Mouse (Mus musculus) cerebellum, adult 2 months (tissue): ENCODE results near the gene Ebf1.

Source experiments
- CTCF ChIP-seq: fragments of 200-500 bp; IDR thresholded peaks from 2 replicates; pipeline ENCODE4 v1.5.1; 2011; ENCODE audit warnings: low read depth, mild to moderate bottlenecking, control low read depth, low read length, moderate library complexity, borderline replicate concordance; ENCODE audit not compliant: insufficient read depth
- POLR2A ChIP-seq: fragments of 200-500 bp; IDR thresholded peaks from 2 replicates; pipeline ENCODE4 v1.6.1; 2011; ENCODE audit warnings: low read length, control low read depth, borderline replicate concordance; ENCODE audit not compliant: insufficient read depth

DNA sequence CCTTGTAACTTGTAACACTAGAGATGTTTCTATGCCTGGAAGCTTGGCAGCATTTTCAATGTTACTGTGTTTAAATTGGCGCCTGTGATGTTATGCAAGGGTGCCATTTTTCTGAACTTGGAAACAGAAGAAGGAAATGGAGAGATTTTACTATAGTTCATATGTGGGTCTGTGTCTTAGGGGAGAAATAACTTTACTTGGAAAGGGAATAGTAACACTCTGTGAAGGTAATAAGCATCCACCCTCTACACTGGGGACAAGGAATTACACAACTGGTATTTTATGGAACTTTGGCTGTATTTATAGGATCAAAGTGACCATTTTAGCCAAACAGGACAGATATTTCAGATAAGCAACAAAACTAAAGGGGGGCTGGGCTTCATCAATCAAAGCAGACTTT is 278.8 kb downstream of the Ebf1 start:
- TF ChIP-seq POLR2A: no peak
- TF ChIP-seq CTCF: no peak
